Mouse (Mus musculus) ES-E14 (cell line): Measurements from ENCODE around the gene Gm17542. TPM values are rescaled to one million over a fixed set of nuclear protein-coding genes. Genes with fewer than 3 reads are reported as not detected.

Source experiments
- DNase-seq: peaks from one replicate; pipeline ENCODE4 v3.0.0-alpha.2; 2013; ENCODE audit warnings: low read depth, low spot score
- H3K27ac ChIP-seq: 2 replicates; pipeline ENCODE4 v1.5.1; 2012; ENCODE audit warnings: low read depth, mild to moderate bottlenecking, low read length, moderate library complexity, mixed read lengths; ENCODE audit not compliant: poor library complexity, insufficient read depth, severe bottlenecking
- H3K36me3 ChIP-seq: 2 replicates; pipeline ENCODE4 v1.6.1; 2012; ENCODE audit warnings: mild to moderate bottlenecking, low read length, moderate library complexity, mixed read lengths; ENCODE audit not compliant: control insufficient read depth, poor library complexity, insufficient read depth, severe bottlenecking
- H3K4me1 ChIP-seq, 2 experiments: fragments of 150-350 bp in 1 of 2; sonication (generic) in 1 of 2; 2 replicates each; pipeline ENCODE4 v1.6.1; 2012; ENCODE audit warnings: low read length in 2 of 2, mild to moderate bottlenecking in 1 of 2, mixed read lengths in 1 of 2; ENCODE audit not compliant: control insufficient read depth in 2 of 2, insufficient read depth in 2 of 2, poor library complexity in 1 of 2
- H3K4me3 ChIP-seq, 2 experiments: fragments of 150-350 bp in 1 of 2; sonication (generic) in 1 of 2; 2 replicates each; pipeline ENCODE4 v1.5.1; 2012; ENCODE audit warnings: low read length in 2 of 2, low read depth in 1 of 2, mild to moderate bottlenecking in 1 of 2, mixed read lengths in 1 of 2; ENCODE audit not compliant: insufficient read depth in 1 of 2, poor library complexity in 1 of 2, severe bottlenecking in 1 of 2
- H3K9ac ChIP-seq: 2 replicates; pipeline ENCODE4 v1.6.1; 2012; ENCODE audit warnings: low read depth, mild to moderate bottlenecking, low read length, mixed read lengths; ENCODE audit not compliant: poor library complexity, insufficient read depth, severe bottlenecking
- H3K9me3 ChIP-seq: fragments of 150-350 bp; sonication (generic); 2 replicates; pipeline ENCODE4 v1.6.1; 2012; ENCODE audit warnings: low read depth, mild to moderate bottlenecking, low read length; ENCODE audit not compliant: control insufficient read depth, insufficient read depth
- CHD2 ChIP-seq: IDR thresholded peaks from 2 replicates; pipeline ENCODE4 v1.6.1; 2014; ENCODE audit warnings: mild to moderate bottlenecking, low read depth, low read length, inconsistent platforms
- HCFC1 ChIP-seq: IDR thresholded peaks from 2 replicates; pipeline ENCODE4 v1.6.1; 2012; ENCODE audit warnings: low read length, inconsistent platforms, borderline replicate concordance; ENCODE audit not compliant: insufficient read depth
- MAFK ChIP-seq: IDR thresholded peaks from 2 replicates; pipeline ENCODE4 v1.6.1; 2014; ENCODE audit warnings: mild to moderate bottlenecking, low read depth, low read length, inconsistent platforms; ENCODE audit not compliant: insufficient read depth
- ZC3H11A ChIP-seq: IDR thresholded peaks from 2 replicates; pipeline ENCODE4 v1.6.1; 2012; ENCODE audit warnings: low read depth, mild to moderate bottlenecking, inconsistent platforms, low read length, borderline replicate concordance
- ZNF384 ChIP-seq: IDR thresholded peaks from 2 replicates; pipeline ENCODE4 v1.6.1; 2012; ENCODE audit warnings: low read depth, low read length, inconsistent platforms
- in situ Hi-C, 2 experiments: fragments of 600-800 bp; cut with MboI; formaldehyde crosslinking; loops; one replicate each; pipeline ENCODE4 v1.15.1; 2025; ENCODE audit warnings: low sequenced_read_pairs in 2 of 2, inconsistent platforms in 1 of 2; ENCODE audit not compliant: unreplicated experiment in 2 of 2
- total RNA-seq: library from RNA; depleted of rRNA; stranded (reverse); fragments of 300-350 nt; gene quantifications from 2 replicates; pipeline ENCODE4 v1.2.3, GENCODE M21; 2012

The Gm17542 gene
- total RNA-seq, 1 experiment, result not detected

GRCm38 (mm10) chr10:58713855-58714788 lies 3.9 kb downstream of the Gm17542 start:
- Histone ChIP-seq H3K9me3 (no peaks in the 10 kb centered on the region), H3K27ac (no peak overlapping the region), H3K36me3 (no peaks in the 10 kb centered on the region), H3K9ac (no peak overlapping the region), H3K4me3 (no peak overlapping the region), H3K4me1 (no peaks in the 10 kb centered on the region)
- no peak for TF ChIP-seq ZNF384
- TF ChIP-seq HCFC1, result no peak
- in situ Hi-C loops, result no loop called here
- DNase-seq, result no peak

- H3K36me3 ChIP-seq, result no peaks in the 10 kb centered on the region
- H3K9me3 ChIP-seq, result no peaks in the 10 kb centered on the region
- no peak overlapping the region for H3K27ac ChIP-seq
- H3K9ac ChIP-seq, result no peak overlapping the region
- no peak overlapping the region for H3K4me3 ChIP-seq
- DNase-seq, result no peak
- TF ChIP-seq CHD2 (no peak), ZC3H11A (no peak), HCFC1 (no peak), ZNF384 (no peak), MAFK (no peak)
- no peaks in the 10 kb centered on the region for H3K4me1 ChIP-seq
- in situ Hi-C loops, result no loop called here
Observed at GRCm38 (mm10) chr10:58713225-58713624, 4.8 kb downstream of the Gm17542 start.

- no peak for DNase-seq
- TF ChIP-seq ZNF384 (no peak), ZC3H11A (no peak), HCFC1 (no peak), MAFK (no peak), CHD2 (no peak)
- Histone ChIP-seq H3K9ac (no peak overlapping the region), H3K4me3 (no peak overlapping the region), H3K36me3 (no peaks in the 10 kb centered on the region), H3K9me3 (no peaks in the 10 kb centered on the region), H3K4me1 (no peaks in the 10 kb centered on the region), H3K27ac (no peak overlapping the region)
- in situ Hi-C loops, result no loop called here
Observed at GRCm38 (mm10) chr10:58709021-58709420, 9.0 kb downstream of the Gm17542 start.

- in situ Hi-C loops, result no loop called here
Observed at GRCm38 (mm10) chr10:58700578-58700977, 17.4 kb downstream of the Gm17542 start.

More at GRCm38 (mm10) chr10:58700578-58700977, 17.4 kb downstream of the Gm17542 start:
- Histone ChIP-seq H3K4me3 (no peak overlapping the region), H3K27ac (no peak overlapping the region), H3K9me3 (no peaks in the 10 kb centered on the region), H3K9ac (no peak overlapping the region), H3K36me3 (no peaks in the 10 kb centered on the region), H3K4me1 (no peaks in the 10 kb centered on the region)
- TF ChIP-seq ZNF384, result no peak
- no peak for TF ChIP-seq MAFK
- TF ChIP-seq HCFC1, result no peak
- no peak for TF ChIP-seq CHD2
- TF ChIP-seq ZC3H11A, result no peak
- no peak for DNase-seq
